Mouse (Mus musculus) midbrain, embryonic 10.5 days (tissue): ENCODE results near the gene Galnt12. TPM values are rescaled to one million over a fixed set of nuclear protein-coding genes. Genes with fewer than 3 reads are reported as not detected.

Experiments
- DNase-seq: peaks from one replicate; pipeline ENCODE4 v3.0.0-alpha.2; 2017; ENCODE audit warnings: low spot score
- H3K27ac ChIP-seq: fragments of 300-500 bp; sonication (generic); replicated peaks from 2 replicates; pipeline ENCODE4 v1.5.1; 2016; ENCODE audit warnings: mild to moderate bottlenecking
- H3K27me3 ChIP-seq: fragments of 300-500 bp; sonication (generic); 2 replicates; pipeline ENCODE4 v1.6.1; 2016; ENCODE audit warnings: low read depth, mild to moderate bottlenecking; ENCODE audit not compliant: poor library complexity, severe bottlenecking
- H3K36me3 ChIP-seq: fragments of 300-500 bp; sonication (generic); 2 replicates; pipeline ENCODE4 v1.6.1; 2016; ENCODE audit warnings: mild to moderate bottlenecking, moderate library complexity
- H3K4me1 ChIP-seq: fragments of 300-500 bp; sonication (generic); 2 replicates; pipeline ENCODE4 v1.6.1; 2016
- H3K4me3 ChIP-seq: fragments of 300-500 bp; sonication (generic); 2 replicates; pipeline ENCODE4 v1.5.1; 2016; ENCODE audit warnings: mild to moderate bottlenecking, moderate library complexity
- H3K9me3 ChIP-seq: fragments of 300-500 bp; sonication (generic); replicated peaks from 2 replicates; pipeline ENCODE4 v1.6.1; 2016; ENCODE audit warnings: mild to moderate bottlenecking
- WGBS: fragments of 180-500 bp; shearing (Covaris S2); methylation state at CpG from one replicate; pipeline ENCODE4 v1.1.7; 2016; 5-methylcytosine and 5-hydroxymethylcytosine counted together
- polyA plus RNA-seq: library from polyadenylated mRNA; unstranded; fragments of >200 nt; fragmentation: Nextera tagmentation; extraction: Ambion mirVana; gene quantifications from 2 replicates; pipeline ENCODE4 v1.2.1, GENCODE M21; 2016

Galnt12 gene
- polyA plus RNA-seq, 1 experiment from 2014 or later = 7.8 TPM

GRCm38 (mm10) chr4:47122051-47122706 lies 30.5 kb downstream of the Galnt12 start:
- WGBS = 65% methylated on average over 13 of the region's 13 CpGs
- no peaks in the 10 kb centered on the region; the same call in 1 of the 2 replicates for H3K9me3 ChIP-seq
- no peak overlapping the region for H3K27ac ChIP-seq
- peaks cover 2% of the 10 kb centered on the region; the same call in 1 of the 2 replicates for H3K36me3 ChIP-seq
- H3K4me3 ChIP-seq = no peak overlapping the region
- no peaks in the 10 kb centered on the region for H3K27me3 ChIP-seq
- H3K4me1 ChIP-seq = no peaks in the 10 kb centered on the region
- peak; percentile 63 for DNase-seq

- H3K27me3 ChIP-seq = no peaks in the 10 kb centered on the region
- WGBS = 88% methylated on average over 9 of the region's 9 CpGs
- DNase-seq = no peak
- H3K4me3 ChIP-seq = no peak overlapping the region
- H3K4me1 ChIP-seq = no peaks in the 10 kb centered on the region
- H3K9me3 ChIP-seq = no peaks in the 10 kb centered on the region; the same call in 1 of the 2 replicates
- no peak overlapping the region for H3K27ac ChIP-seq
- 0 out of 2 replicates have a peak, but pooled peaks cover 2% of the 10 kb centered on the region for H3K36me3 ChIP-seq
These were observed 32.5 kb downstream of the Galnt12 start for GRCm38 (mm10) chr4:47124140-47124711.

- H3K4me3 ChIP-seq = no peak overlapping the region
- H3K4me1 ChIP-seq = peaks cover 5% of the 10 kb centered on the region; the same call in 1 of the 2 replicates
- no peaks in the 10 kb centered on the region; the same call in 1 of the 2 replicates for H3K9me3 ChIP-seq
- H3K27ac ChIP-seq = no peak overlapping the region
- WGBS = 83% methylated on average over 7 of the region's 7 CpGs
- DNase-seq = no peak
- 0 out of 2 replicates have a peak, but pooled peaks cover 2% of the 10 kb centered on the region for H3K36me3 ChIP-seq
- H3K27me3 ChIP-seq = no peaks in the 10 kb centered on the region
These were observed 36.8 kb downstream of the Galnt12 start for GRCm38 (mm10) chr4:47128515-47128914.

GRCm38 (mm10) chr4:47129572-47129971 lies 37.9 kb downstream of the Galnt12 start:
- no peak for DNase-seq
- WGBS = 66% methylated on average over 4 of the region's 4 CpGs
- Histone ChIP-seq H3K27me3 (no peaks in the 10 kb centered on the region), H3K4me3 (no peak overlapping the region), H3K27ac (no peak overlapping the region), H3K4me1 (peaks cover 5% of the 10 kb centered on the region; the same call in 1 of the 2 replicates), H3K36me3 (0 out of 2 replicates have a peak, but pooled peaks cover 2% of the 10 kb centered on the region), H3K9me3 (no peaks in the 10 kb centered on the region; the same call in 1 of the 2 replicates)

GRCm38 (mm10) chr4:47130111-47131050 lies 38.7 kb downstream of the Galnt12 start:
- Histone ChIP-seq H3K27me3 (no peaks in the 10 kb centered on the region), H3K9me3 (no peaks in the 10 kb centered on the region; the same call in 1 of the 2 replicates), H3K27ac (no peak overlapping the region), H3K36me3 (0 out of 2 replicates have a peak, but pooled peaks cover 2% of the 10 kb centered on the region), H3K4me3 (no peak overlapping the region), H3K4me1 (peaks cover 5% of the 10 kb centered on the region; the same call in 1 of the 2 replicates)
- 87% methylated on average over 8 of the region's 8 CpGs for WGBS
- no peak for DNase-seq

- Histone ChIP-seq H3K27ac (no peak overlapping the region), H3K4me3 (no peak overlapping the region), H3K27me3 (no peaks in the 10 kb centered on the region), H3K36me3 (0 out of 2 replicates have a peak, but pooled peaks cover 2% of the 10 kb centered on the region), H3K9me3 (no peaks in the 10 kb centered on the region), H3K4me1 (peaks cover 5% of the 10 kb centered on the region; the same call in 1 of the 2 replicates)
- WGBS = 87% methylated on average over 3 of the region's 3 CpGs
- DNase-seq = no peak
These were observed 40.2 kb downstream of the Galnt12 start for GRCm38 (mm10) chr4:47131931-47132330.

- peaks cover 5% of the 10 kb centered on the region; the same call in 1 of the 2 replicates for H3K4me1 ChIP-seq
- H3K27me3 ChIP-seq = no peaks in the 10 kb centered on the region
- H3K27ac ChIP-seq = no peak overlapping the region
- H3K9me3 ChIP-seq = no peaks in the 10 kb centered on the region
- H3K36me3 ChIP-seq = no peaks in the 10 kb centered on the region
- DNase-seq = no peak
- H3K4me3 ChIP-seq = no peak overlapping the region
- 62% methylated on average over 3 of the region's 3 CpGs for WGBS
These were observed 40.7 kb downstream of the Galnt12 start for GRCm38 (mm10) chr4:47132413-47132812.

GRCm38 (mm10) chr4:47136699-47137101 lies 45.0 kb downstream of the Galnt12 start:
- 86% methylated on average over 8 of the region's 8 CpGs for WGBS
- no peaks in the 10 kb centered on the region for H3K27me3 ChIP-seq
- no peak for DNase-seq
- H3K9me3 ChIP-seq = no peaks in the 10 kb centered on the region
- H3K27ac ChIP-seq = no peak overlapping the region
- H3K4me1 ChIP-seq = peaks cover 29% of the 10 kb centered on the region
- H3K36me3 ChIP-seq = no peaks in the 10 kb centered on the region
- no peak overlapping the region for H3K4me3 ChIP-seq

GRCm38 (mm10) chr4:47137479-47137878 lies 45.8 kb downstream of the Galnt12 start:
- Histone ChIP-seq H3K36me3 (no peaks in the 10 kb centered on the region), H3K27ac (no peak overlapping the region; the same call in 1 of the 2 replicates), H3K9me3 (no peaks in the 10 kb centered on the region), H3K4me1 (peaks cover 32% of the 10 kb centered on the region), H3K4me3 (no peak overlapping the region), H3K27me3 (no peaks in the 10 kb centered on the region)
- 84% methylated on average over 5 of the region's 5 CpGs for WGBS
- DNase-seq = no peak

- no peak for DNase-seq
- Histone ChIP-seq H3K36me3 (no peaks in the 10 kb centered on the region), H3K27ac (peak overlapping the region; percentile 67; the same call in 1 of the 2 replicates), H3K9me3 (no peaks in the 10 kb centered on the region), H3K4me3 (no peak overlapping the region), H3K4me1 (peaks cover 32% of the 10 kb centered on the region), H3K27me3 (no peaks in the 10 kb centered on the region)
- 75% methylated on average over 7 of the region's 7 CpGs for WGBS
These were observed 46.7 kb downstream of the Galnt12 start for GRCm38 (mm10) chr4:47138411-47138810.

GRCm38 (mm10) chr4:47138967-47139777 lies 47.5 kb downstream of the Galnt12 start:
- Histone ChIP-seq H3K4me3 (peak overlapping the region; percentile 14; the same call in 1 of the 2 replicates), H3K9me3 (no peaks in the 10 kb centered on the region), H3K4me1 (peaks cover 38% of the 10 kb centered on the region), H3K27me3 (no peaks in the 10 kb centered on the region), H3K36me3 (no peaks in the 10 kb centered on the region), H3K27ac (peak overlapping the region; percentile 67)
- 27% methylated on average over 9 of the region's 9 CpGs for WGBS
- peak; percentile 53 for DNase-seq
